Mouse (Mus musculus) inflammation-experienced regulatory T-cells, adult 6 months (primary cell): ENCODE measurements around the gene Itga6. TPM values are rescaled to one million over a fixed set of nuclear protein-coding genes. Genes with fewer than 3 reads are reported as not detected.

ENCODE experiments used
- ATAC-seq: one replicate; pipeline ENCODE4 v1.8.0; 2017
- polyA plus RNA-seq, 3 experiments: library from polyadenylated mRNA; unstranded; fragments of 100-300 nt; shearing (Covaris generic); gene quantifications; one replicate each; pipeline ENCODE4 v1.2.1; 2017

Itga6 gene
- polyA plus RNA-seq, 3 experiments from 2014 or later, result 23.9 to 54.9 (median 42.7) TPM

- ATAC-seq, result no peak
Measured at GRCm38 (mm10) chr2:71764961-71765735, 19.7 kb downstream of the Itga6 start.

GRCm38 (mm10) chr2:71766007-71766406 is 20.6 kb downstream of the Itga6 start:
- no peak for ATAC-seq

- no peak for ATAC-seq
Measured at GRCm38 (mm10) chr2:71767019-71767610, 21.7 kb downstream of the Itga6 start.

- no peak for ATAC-seq
Measured at GRCm38 (mm10) chr2:71771762-71772161, 26.3 kb downstream of the Itga6 start.

- no peak for ATAC-seq
Measured at GRCm38 (mm10) chr2:71773714-71774113, 28.3 kb downstream of the Itga6 start.

- ATAC-seq, result no peak
Measured at GRCm38 (mm10) chr2:71774246-71774951, 29.0 kb downstream of the Itga6 start.

GRCm38 (mm10) chr2:71775201-71775611 is 29.8 kb downstream of the Itga6 start:
- ATAC-seq, result no peak

- ATAC-seq, result no peak
Measured at GRCm38 (mm10) chr2:71779266-71779888, 34.0 kb downstream of the Itga6 start.

- ATAC-seq, result no peak
Measured at GRCm38 (mm10) chr2:71780016-71780415, 34.6 kb downstream of the Itga6 start.

- ATAC-seq, result no peak
Measured at GRCm38 (mm10) chr2:71785260-71785659, 39.8 kb downstream of the Itga6 start.

- peak; percentile 7 for ATAC-seq
Measured at GRCm38 (mm10) chr2:71786060-71786459, 40.6 kb downstream of the Itga6 start.

GRCm38 (mm10) chr2:71786591-71787155 is 41.3 kb downstream of the Itga6 start:
- ATAC-seq, result peak; percentile 82

- ATAC-seq, result peak; percentile 41
Measured at GRCm38 (mm10) chr2:71787156-71787590, 41.8 kb downstream of the Itga6 start.

GRCm38 (mm10) chr2:71787591-71788460 is 42.4 kb downstream of the Itga6 start:
- ATAC-seq, result peak; percentile 2

GRCm38 (mm10) chr2:71790752-71791151 is 45.3 kb downstream of the Itga6 start:
- ATAC-seq, result no peak

GRCm38 (mm10) chr2:71791203-71791602 is 45.8 kb downstream of the Itga6 start:
- ATAC-seq, result no peak

- ATAC-seq, result no peak
Measured at GRCm38 (mm10) chr2:71794139-71794538, 48.7 kb downstream of the Itga6 start.

- no peak for ATAC-seq
Measured at GRCm38 (mm10) chr2:71796787-71797186, 51.4 kb downstream of the Itga6 start.

GRCm38 (mm10) chr2:71800798-71801197 is 55.4 kb downstream of the Itga6 start:
- peak; percentile 84 for ATAC-seq

- ATAC-seq, result no peak
Measured at GRCm38 (mm10) chr2:71801691-71802090, 56.3 kb downstream of the Itga6 start.

- ATAC-seq, result no peak
Measured at GRCm38 (mm10) chr2:71802131-71802530, 56.7 kb downstream of the Itga6 start.

GRCm38 (mm10) chr2:71805120-71805519 is 59.7 kb downstream of the Itga6 start:
- ATAC-seq, result no peak
